Comparison of ENCODE assay signal across 21 mouse cellular contexts in genomic region chr3:31233746-31234312, GRCm38 (mm10).
DNase-seq lines count a peak whose midpoint lies in the region; ATAC-seq and TF ChIP-seq lines count a peak whose summit lies in the region.
"Had no signal": no experiment of that assay in that cellular context is flagged by ENCODE, and none has a peak within 500 bp of the region (broad histone marks: within the 10 kb centered on the region; RNA-seq: fewer than 3 reads in every experiment).

No protein-coding gene starts in this region.

- TF ChIP-seq POLR2A in kidney, adult 2 months (IDR thresholded peaks at IDR 0.05; ENCODE audit: low read depth, low read length): no peak

- peaks cover 8% of the 10 kb centered on the region; the same call in 1 of the 2 replicates for H3K4me1 ChIP-seq in kidney, postnatal 0 days (replicated peaks; ENCODE audit: insufficient read depth, low read length)
- H3K4me1 ChIP-seq in kidney, adult 2 months (ENCODE audit: control insufficient read depth, insufficient read depth, low read length): no peaks in the 10 kb centered on the region
- no peaks in the 10 kb centered on the region for H3K4me1 ChIP-seq in midbrain, embryonic 11.5 days (ENCODE audit: control insufficient read depth, insufficient read depth, low read length)
- H3K4me1 ChIP-seq in midbrain, postnatal 0 days (ENCODE audit: insufficient read depth, low read length): no peaks in the 10 kb centered on the region
- no peaks in the 10 kb centered on the region for H3K4me1 ChIP-seq in embryonic facial prominence, embryonic 15.5 days
- H3K4me1 ChIP-seq in heart, embryonic 11.5 days (ENCODE audit: control insufficient read depth, insufficient read depth, low read length): no peaks in the 10 kb centered on the region
- H3K4me1 ChIP-seq: forebrain, embryonic 15.5 days; heart, embryonic 10.5 days; megakaryocyte, embryonic 14.5 days; midbrain, embryonic 15.5 days; neural tube, embryonic 15.5 days had no signal

- DNase-seq in kidney, postnatal 0 days (ENCODE audit: low spot score): peak; percentile 94
- DNase-seq in kidney, adult 2 months: no peak
- peak; percentile 87 for DNase-seq in midbrain, embryonic 11.5 days (ENCODE audit: low spot score, missing footprints)
- DNase-seq in midbrain, postnatal 0 days (ENCODE audit: low spot score): no peak
- DNase-seq in embryo, embryonic 11 days: peak; percentile 29
- no peak for DNase-seq in thymus, adult 18-20 months
- DNase-seq: B cell, adult 2 months; cerebellum, adult 2 months; heart, postnatal 10 days; kidney, adult 8-10 months; left cerebral cortex, postnatal 4 days; lung, adult 2 months had no signal

- no peak overlapping the region for H3K4me2 ChIP-seq in kidney, postnatal 0 days (ENCODE audit: low read length)
- H3K4me2 ChIP-seq in midbrain, embryonic 11.5 days: no peak overlapping the region
- no peak overlapping the region for H3K4me2 ChIP-seq in midbrain, postnatal 0 days (ENCODE audit: low read depth, low read length, poor library complexity, severe bottlenecking)
- no peak overlapping the region for H3K4me2 ChIP-seq in embryonic facial prominence, embryonic 15.5 days (replicated peaks)
- no peak overlapping the region for H3K4me2 ChIP-seq in heart, embryonic 11.5 days
- H3K4me2 ChIP-seq: forebrain, embryonic 15.5 days; liver, embryonic 11.5 days; midbrain, embryonic 15.5 days; neural tube, embryonic 15.5 days had no signal

- H3K9ac ChIP-seq in kidney, postnatal 0 days (ENCODE audit: low read depth, low read length): no peak overlapping the region
- no peak overlapping the region for H3K9ac ChIP-seq in midbrain, embryonic 11.5 days (ENCODE audit: low read length)
- no peak overlapping the region for H3K9ac ChIP-seq in midbrain, postnatal 0 days (replicated peaks; ENCODE audit: low read length, poor library complexity, severe bottlenecking)
- no peak overlapping the region for H3K9ac ChIP-seq in embryonic facial prominence, embryonic 15.5 days
- H3K9ac ChIP-seq in heart, embryonic 11.5 days (ENCODE audit: low read depth, low read length): no peak overlapping the region
- H3K9ac ChIP-seq: forebrain, embryonic 15.5 days; midbrain, embryonic 15.5 days; neural tube, embryonic 15.5 days had no signal

- H3K9me3 ChIP-seq in kidney, postnatal 0 days (replicated peaks; ENCODE audit: low read length): no peaks in the 10 kb centered on the region
- no peaks in the 10 kb centered on the region for H3K9me3 ChIP-seq in midbrain, embryonic 11.5 days (ENCODE audit: control insufficient read depth, low read length)
- H3K9me3 ChIP-seq in midbrain, postnatal 0 days (ENCODE audit: low read length): no peaks in the 10 kb centered on the region
- no peaks in the 10 kb centered on the region for H3K9me3 ChIP-seq in embryonic facial prominence, embryonic 15.5 days (replicated peaks)
- H3K9me3 ChIP-seq in heart, embryonic 11.5 days (replicated peaks; ENCODE audit: control insufficient read depth, low read length): no peaks in the 10 kb centered on the region
- H3K9me3 ChIP-seq: forebrain, embryonic 15.5 days; heart, embryonic 10.5 days; megakaryocyte, embryonic 14.5 days; midbrain, embryonic 15.5 days; neural tube, embryonic 15.5 days had no signal

- no peak for TF ChIP-seq CTCF in kidney, postnatal 0 days (IDR thresholded peaks at IDR 0.05; ENCODE audit: low read depth)
- TF ChIP-seq CTCF in kidney, adult 2 months (conservative IDR thresholded peaks at IDR 0.05; ENCODE audit: insufficient read depth, insufficient read length, low read depth, low read length): no peak
- TF ChIP-seq CTCF in midbrain, postnatal 0 days (IDR thresholded peaks at IDR 0.05): no peak

- no peaks in the 10 kb centered on the region for H3K27me3 ChIP-seq in kidney, postnatal 0 days (ENCODE audit: insufficient read depth, low read length)
- no peaks in the 10 kb centered on the region for H3K27me3 ChIP-seq in kidney, adult 2 months (replicated peaks; ENCODE audit: control insufficient read depth, insufficient read depth, low read length)
- no peaks in the 10 kb centered on the region for H3K27me3 ChIP-seq in midbrain, embryonic 11.5 days (ENCODE audit: control insufficient read depth, insufficient read depth, low read length)
- no peaks in the 10 kb centered on the region for H3K27me3 ChIP-seq in midbrain, postnatal 0 days (ENCODE audit: insufficient read depth, low read length)
- H3K27me3 ChIP-seq in embryonic facial prominence, embryonic 15.5 days: no peaks in the 10 kb centered on the region
- H3K27me3 ChIP-seq in heart, embryonic 11.5 days (ENCODE audit: control insufficient read depth, insufficient read depth, low read length): peaks cover under 1% of the 10 kb centered on the region
- H3K27me3 ChIP-seq: forebrain, embryonic 15.5 days; megakaryocyte, embryonic 14.5 days; midbrain, embryonic 15.5 days; neural tube, embryonic 15.5 days had no signal

- peak overlapping the region; percentile 69; the same call in 1 of the 2 replicates for H3K27ac ChIP-seq in kidney, postnatal 0 days
- H3K27ac ChIP-seq in kidney, adult 2 months (ENCODE audit: insufficient read depth, low read depth, low read length): no peak overlapping the region
- no peak overlapping the region for H3K27ac ChIP-seq in midbrain, embryonic 11.5 days (ENCODE audit: low read depth, low read length)
- H3K27ac ChIP-seq in midbrain, postnatal 0 days (ENCODE audit: low read depth, low read length): no peak overlapping the region
- no peak overlapping the region for H3K27ac ChIP-seq in embryonic facial prominence, embryonic 15.5 days (replicated peaks)
- H3K27ac ChIP-seq in heart, embryonic 11.5 days (ENCODE audit: low read depth, low read length): no peak overlapping the region
- H3K27ac ChIP-seq: forebrain, embryonic 15.5 days; heart, embryonic 10.5 days; midbrain, embryonic 15.5 days; neural tube, embryonic 15.5 days had no signal

- H3K36me3 ChIP-seq in kidney, postnatal 0 days (ENCODE audit: insufficient read depth, low read length): no peaks in the 10 kb centered on the region
- H3K36me3 ChIP-seq in kidney, adult 2 months (ENCODE audit: control insufficient read depth, insufficient read depth, low read length): no peaks in the 10 kb centered on the region
- no peaks in the 10 kb centered on the region for H3K36me3 ChIP-seq in midbrain, embryonic 11.5 days (ENCODE audit: control insufficient read depth, insufficient read depth, low read length)
- peaks cover 15% of the 10 kb centered on the region; the same call in 1 of the 2 replicates for H3K36me3 ChIP-seq in midbrain, postnatal 0 days (ENCODE audit: insufficient read depth, low read length)
- no peaks in the 10 kb centered on the region for H3K36me3 ChIP-seq in embryonic facial prominence, embryonic 15.5 days
- H3K36me3 ChIP-seq in heart, embryonic 11.5 days (ENCODE audit: control insufficient read depth, insufficient read depth, low read length): no peaks in the 10 kb centered on the region
- H3K36me3 ChIP-seq: forebrain, embryonic 15.5 days; heart, embryonic 10.5 days had no signal

- H3K4me3 ChIP-seq in kidney, postnatal 0 days (replicated peaks; ENCODE audit: low read depth, low read length): no peak overlapping the region
- H3K4me3 ChIP-seq in kidney, adult 2 months (ENCODE audit: insufficient read depth, low read depth, low read length): no peak overlapping the region
- no peak overlapping the region for H3K4me3 ChIP-seq in midbrain, embryonic 11.5 days (ENCODE audit: low read depth, low read length)
- H3K4me3 ChIP-seq in midbrain, postnatal 0 days (ENCODE audit: low read depth, low read length): no peak overlapping the region
- H3K4me3 ChIP-seq in embryonic facial prominence, embryonic 15.5 days (replicated peaks): no peak overlapping the region
- H3K4me3 ChIP-seq in heart, embryonic 11.5 days (ENCODE audit: low read depth, low read length): no peak overlapping the region
- H3K4me3 ChIP-seq: erythroblast, embryonic 14.5 days; forebrain, embryonic 15.5 days; heart, embryonic 10.5 days; megakaryocyte, embryonic 14.5 days; midbrain, embryonic 15.5 days; neural tube, embryonic 15.5 days had no signal

- WGBS in kidney, postnatal 0 days: 41% methylated on average over 2 of the region's 2 CpGs
- 70% methylated on average over 2 of the region's 2 CpGs for WGBS in kidney, adult 2 months
- 77% methylated on average over 2 of the region's 2 CpGs for WGBS in midbrain, embryonic 11.5 days
- 89% methylated on average over 2 of the region's 2 CpGs for WGBS in midbrain, postnatal 0 days
- WGBS in embryonic facial prominence, embryonic 15.5 days: 59% methylated on average over 2 of the region's 2 CpGs
- WGBS in heart, embryonic 11.5 days (ENCODE audit: insufficient replicate concordance): 75% methylated on average over 2 of the region's 2 CpGs

- ATAC-seq in kidney, postnatal 0 days (replicated peaks; ENCODE audit: low FRiP score, low read depth): peak; percentile 50; the same call in 1 of the 2 replicates
- ATAC-seq in midbrain, embryonic 11.5 days (ENCODE audit: low FRiP score): no peak
- no peak for ATAC-seq in midbrain, postnatal 0 days (ENCODE audit: low FRiP score)
- peak; percentile 63; the same call in 1 of the 2 replicates for ATAC-seq in embryonic facial prominence, embryonic 15.5 days (ENCODE audit: insufficient number of reproducible peaks, low FRiP score, low TSS enrichment, low read depth)
- ATAC-seq in heart, embryonic 11.5 days (replicated peaks; ENCODE audit: insufficient number of reproducible peaks, low FRiP score, low TSS enrichment): no peak
- ATAC-seq: forebrain, embryonic 15.5 days; midbrain, embryonic 15.5 days had no signal

Comparison
In these comparisons a context has a peak if more than half of its experiments do, and no peak if none do; other contexts are left out.
1. DNase-seq: peak in kidney, postnatal 0 days (single experiment), midbrain, embryonic 11.5 days (single experiment) and embryo, embryonic 11 days (single experiment); none in kidney, adult 2 months (single experiment), midbrain, postnatal 0 days (single experiment) and thymus, adult 18-20 months (0 of 2).
2. ATAC-seq: peak in kidney, postnatal 0 days (single experiment) and embryonic facial prominence, embryonic 15.5 days (single experiment); none in midbrain, embryonic 11.5 days (single experiment), midbrain, postnatal 0 days (single experiment) and heart, embryonic 11.5 days (single experiment).